Mouse (Mus musculus) heart, embryonic 14.5 days (tissue): ENCODE measurements at regions not wholly inside any gene's neighbourhood (a gene's known extent, or its start where the extent isn't known, plus 50 kb on each side); places are given as distances from the start of the nearest gene placed in this dataset.

Experiments
- ATAC-seq: fragments of 200-750 bp; cut with Nextera tagmentation; 2 replicates; pipeline ENCODE4 v1.8.0; 2017; ENCODE audit warnings: low read depth, moderate TSS enrichment; ENCODE audit not compliant: insufficient number of reproducible peaks, insufficient read depth, low FRiP score
- H3K27ac ChIP-seq, 2 experiments: fragments of 200-500 bp in 1 of 2; fragments of 300-500 bp in 1 of 2; sonication (generic) in 1 of 2; replicated peaks in 1 of 2; 2 replicates each; pipeline ENCODE4 v1.5.1; 2012 to 2014; ENCODE audit warnings: low read depth in 2 of 2, low read length in 2 of 2, control low read depth in 1 of 2, mild to moderate bottlenecking in 1 of 2, mixed read lengths in 1 of 2; ENCODE audit not compliant: control insufficient read depth in 1 of 2, insufficient read depth in 1 of 2
- H3K27me3 ChIP-seq: fragments of 300-500 bp; sonication (generic); 2 replicates; pipeline ENCODE4 v1.6.1; 2014; ENCODE audit warnings: mild to moderate bottlenecking, low read length, control low read depth; ENCODE audit not compliant: control insufficient read depth, insufficient read depth
- H3K36me3 ChIP-seq: fragments of 300-500 bp; sonication (generic); 2 replicates; pipeline ENCODE4 v1.6.1; 2014; ENCODE audit warnings: mild to moderate bottlenecking, control low read depth, low read length, mixed read lengths; ENCODE audit not compliant: control insufficient read depth, insufficient read depth
- H3K4me1 ChIP-seq, 2 experiments: fragments of 200-500 bp in 1 of 2; fragments of 300-500 bp in 1 of 2; sonication (generic) in 1 of 2; 2 replicates each; pipeline ENCODE4 v1.6.1; 2012 to 2014; ENCODE audit warnings: low read length in 2 of 2, control low read depth in 1 of 2, mixed read lengths in 1 of 2; ENCODE audit not compliant: control insufficient read depth in 2 of 2, insufficient read depth in 2 of 2
- H3K4me2 ChIP-seq: fragments of 300-500 bp; sonication (generic); 2 replicates; pipeline ENCODE4 v1.6.1; 2014; ENCODE audit warnings: mild to moderate bottlenecking, low read length
- H3K4me3 ChIP-seq, 2 experiments: fragments of 200-500 bp in 1 of 2; fragments of 300-500 bp in 1 of 2; sonication (generic) in 1 of 2; 2 replicates each; pipeline ENCODE4 v1.5.1; 2012 to 2014; ENCODE audit warnings: low read length in 2 of 2, mild to moderate bottlenecking in 2 of 2, control low read depth in 1 of 2, low read depth in 1 of 2, moderate library complexity in 1 of 2; ENCODE audit not compliant: control insufficient read depth in 1 of 2, insufficient read depth in 1 of 2
- H3K9ac ChIP-seq: fragments of 300-500 bp; sonication (generic); 2 replicates; pipeline ENCODE4 v1.6.1; 2014; ENCODE audit warnings: mild to moderate bottlenecking, low read length
- H3K9me3 ChIP-seq: fragments of 300-500 bp; sonication (generic); 2 replicates; pipeline ENCODE4 v1.6.1; 2016; ENCODE audit warnings: low read length, control low read depth; ENCODE audit not compliant: control insufficient read depth
- WGBS: fragments of 180-500 bp; shearing (Covaris S2); extraction: QIAGEN DNeasy Blood & Tissue Kit; methylation state at CpG from one replicate; pipeline ENCODE4 v1.1.7; 2014; 5-methylcytosine and 5-hydroxymethylcytosine counted together

- Histone ChIP-seq H3K4me3 (no peak overlapping the region), H3K36me3 (no peaks in the 10 kb centered on the region), H3K27ac (no peak overlapping the region), H3K27me3 (no peaks in the 10 kb centered on the region), H3K4me2 (no peak overlapping the region), H3K4me1 (peaks cover 3 to 4% of the 10 kb centered on the region in 2 experiments; a peak in 1 of 4 replicates), H3K9ac (no peak overlapping the region), H3K9me3 (peaks cover 7% of the 10 kb centered on the region; the same call in 1 of the 2 replicates)
- WGBS: 88% methylated on average over 19 of the region's 19 CpGs
- no peak for ATAC-seq
These were observed 135.0 kb upstream of the Six2 start for GRCm38 (mm10) chr17:85823036-85823435.

- no peaks in the 10 kb centered on the region for H3K36me3 ChIP-seq
- no peak overlapping the region for H3K4me3 ChIP-seq
- H3K4me2 ChIP-seq: no peak overlapping the region
- no peak overlapping the region for H3K27ac ChIP-seq
- H3K9me3 ChIP-seq: peaks cover 7% of the 10 kb centered on the region; the same call in 1 of the 2 replicates
- peaks cover 3 to 4% of the 10 kb centered on the region in 2 experiments; a peak in 1 of 4 replicates for H3K4me1 ChIP-seq
- no peaks in the 10 kb centered on the region for H3K27me3 ChIP-seq
- 79% methylated on average over 4 of the region's 4 CpGs for WGBS
- no peak for ATAC-seq
- H3K9ac ChIP-seq: no peak overlapping the region
These were observed 133.8 kb upstream of the Six2 start for GRCm38 (mm10) chr17:85821861-85822260.

GRCm38 (mm10) chr17:85818098-85818855 lies 130.2 kb upstream of the Six2 start:
- peaks cover 3 to 4% of the 10 kb centered on the region in 2 experiments; a peak in 1 of 4 replicates for H3K4me1 ChIP-seq
- 64% methylated on average over 17 of the region's 17 CpGs for WGBS
- no peak overlapping the region for H3K27ac ChIP-seq
- ATAC-seq: no peak
- peak overlapping the region; percentile 27; the same call in 1 of the 2 replicates for H3K4me2 ChIP-seq
- no peak overlapping the region for H3K9ac ChIP-seq
- no peaks in the 10 kb centered on the region for H3K36me3 ChIP-seq
- H3K4me3 ChIP-seq: no peak overlapping the region
- H3K9me3 ChIP-seq: peaks cover 7% of the 10 kb centered on the region; the same call in 1 of the 2 replicates
- 0 out of 2 replicates have a peak, but pooled peaks cover 5% of the 10 kb centered on the region for H3K27me3 ChIP-seq

GRCm38 (mm10) chr17:85816521-85816920 lies 128.4 kb upstream of the Six2 start:
- H3K4me1 ChIP-seq: peaks cover 3 to 4% of the 10 kb centered on the region in 2 experiments; a peak in 1 of 4 replicates
- peaks cover 7% of the 10 kb centered on the region; the same call in 1 of the 2 replicates for H3K9me3 ChIP-seq
- 91% methylated on average over 8 of the region's 8 CpGs for WGBS
- H3K27ac ChIP-seq: no peak overlapping the region
- 0 out of 2 replicates have a peak, but pooled peaks cover 5% of the 10 kb centered on the region for H3K27me3 ChIP-seq
- H3K4me3 ChIP-seq: no peak overlapping the region
- ATAC-seq: no peak
- H3K36me3 ChIP-seq: no peaks in the 10 kb centered on the region
- H3K4me2 ChIP-seq: no peak overlapping the region
- H3K9ac ChIP-seq: no peak overlapping the region

GRCm38 (mm10) chr17:85816056-85816455 lies 128.0 kb upstream of the Six2 start:
- H3K4me3 ChIP-seq: no peak overlapping the region
- H3K4me1 ChIP-seq: peaks cover 3 to 4% of the 10 kb centered on the region in 2 experiments; a peak in 1 of 4 replicates
- no peaks in the 10 kb centered on the region for H3K36me3 ChIP-seq
- no peak for ATAC-seq
- H3K27ac ChIP-seq: no peak overlapping the region
- H3K9ac ChIP-seq: no peak overlapping the region
- WGBS: 76% methylated on average over 8 of the region's 8 CpGs
- H3K4me2 ChIP-seq: no peak overlapping the region
- H3K27me3 ChIP-seq: 0 out of 2 replicates have a peak, but pooled peaks cover 5% of the 10 kb centered on the region
- peaks cover 7% of the 10 kb centered on the region; the same call in 1 of the 2 replicates for H3K9me3 ChIP-seq

GRCm38 (mm10) chr17:85808580-85808979 lies 120.5 kb upstream of the Six2 start:
- H3K27ac ChIP-seq: no peak overlapping the region
- 0 out of 4 replicates have a peak, but pooled peaks cover 0 to 2% of the 10 kb centered on the region in 2 experiments for H3K4me1 ChIP-seq
- no peak overlapping the region for H3K4me3 ChIP-seq
- 71% methylated on average over 5 of the region's 5 CpGs for WGBS
- H3K9me3 ChIP-seq: no peaks in the 10 kb centered on the region
- no peak overlapping the region for H3K9ac ChIP-seq
- ATAC-seq: no peak
- no peak overlapping the region for H3K4me2 ChIP-seq
- H3K36me3 ChIP-seq: no peaks in the 10 kb centered on the region
- peaks cover 29% of the 10 kb centered on the region for H3K27me3 ChIP-seq

GRCm38 (mm10) chr17:85805726-85806359 lies 117.8 kb upstream of the Six2 start:
- 0 out of 4 replicates have a peak, but pooled peaks cover 0 to 2% of the 10 kb centered on the region in 2 experiments for H3K4me1 ChIP-seq
- H3K27ac ChIP-seq: no peak overlapping the region
- no peaks in the 10 kb centered on the region for H3K36me3 ChIP-seq
- H3K27me3 ChIP-seq: peaks cover 53% of the 10 kb centered on the region
- WGBS: 71% methylated on average over 13 of the region's 13 CpGs
- no peak overlapping the region for H3K4me2 ChIP-seq
- no peak overlapping the region for H3K9ac ChIP-seq
- no peaks in the 10 kb centered on the region for H3K9me3 ChIP-seq
- no peak overlapping the region for H3K4me3 ChIP-seq
- no peak for ATAC-seq
